Mouse (Mus musculus) hindbrain, postnatal 0 days (tissue): Measurements from ENCODE around the gene Mus81. TPM values are rescaled to one million over a fixed set of nuclear protein-coding genes. Genes with fewer than 3 reads are reported as not detected.
"Not testable (repeated sequence)": the region's sequence is repeated elsewhere in the genome, so short reads cannot be mapped to it uniquely, and the experiment has no call there.

Experiments used
- ATAC-seq: fragments of 200-750 bp; cut with Nextera tagmentation; 2 replicates; pipeline ENCODE4 v1.8.0; 2017; ENCODE audit warnings: mild to moderate bottlenecking, moderate TSS enrichment, moderate library complexity
- DNase-seq: peaks from one replicate; pipeline ENCODE4 v3.0.0-alpha.2; 2015; ENCODE audit warnings: low spot score
- H3K27ac ChIP-seq: fragments of 300-500 bp; sonication (generic); 2 replicates; pipeline ENCODE4 v1.5.1; 2014; ENCODE audit warnings: mild to moderate bottlenecking
- H3K27me3 ChIP-seq: fragments of 300-500 bp; sonication (generic); 2 replicates; pipeline ENCODE4 v1.6.1; 2014; ENCODE audit warnings: low read length, mixed read lengths; ENCODE audit not compliant: insufficient read depth
- H3K36me3 ChIP-seq: fragments of 300-500 bp; sonication (generic); 2 replicates; pipeline ENCODE4 v1.6.1; 2014; ENCODE audit warnings: low read length, mixed read lengths; ENCODE audit not compliant: insufficient read depth
- H3K4me1 ChIP-seq: fragments of 300-500 bp; sonication (generic); 2 replicates; pipeline ENCODE4 v1.6.1; 2014; ENCODE audit warnings: antibody characterized with exemption, low read length, mixed read lengths; ENCODE audit not compliant: insufficient read depth
- H3K4me2 ChIP-seq: fragments of 300-500 bp; sonication (generic); 2 replicates; pipeline ENCODE4 v1.6.1; 2014; ENCODE audit warnings: low read depth, mild to moderate bottlenecking, low read length, moderate library complexity, mixed read lengths
- H3K4me3 ChIP-seq: fragments of 300-500 bp; sonication (generic); 2 replicates; pipeline ENCODE4 v1.5.1; 2014; ENCODE audit warnings: low read length
- H3K9ac ChIP-seq: fragments of 300-500 bp; sonication (generic); replicated peaks from 2 replicates; pipeline ENCODE4 v1.6.1; 2014; ENCODE audit warnings: mild to moderate bottlenecking, low read length, moderate library complexity, mixed read lengths
- H3K9me3 ChIP-seq: fragments of 300-500 bp; sonication (generic); 2 replicates; pipeline ENCODE4 v1.6.1; 2016; ENCODE audit warnings: low read length, mixed read lengths
- CTCF ChIP-seq: IDR thresholded peaks from 2 replicates; pipeline ENCODE4 v1.5.1; 2016; ENCODE audit warnings: antibody characterized with exemption, control low read depth, low read depth
- WGBS: fragments of 180-500 bp; shearing (Covaris S2); extraction: QIAGEN DNeasy Blood & Tissue Kit; methylation state at CpG from one replicate; pipeline ENCODE4 v1.1.7; 2014; 5-methylcytosine and 5-hydroxymethylcytosine counted together
- polyA plus RNA-seq: library from polyadenylated mRNA; unstranded; fragments of >200 nt; fragmentation: Nextera tagmentation; extraction: Ambion mirVana; gene quantifications from 2 replicates; pipeline ENCODE4 v1.2.1, GENCODE M21; 2015
- total RNA-seq: library from RNA; depleted of rRNA; stranded (reverse); fragments of >200 nt; gene quantifications from 2 replicates; pipeline ENCODE4 v1.2.3, GENCODE M21; 2014

Mus81 gene
- total and polyA plus RNA-seq, 2 experiments from 2014 or later = 27.4 to 58.8 TPM

DNA sequence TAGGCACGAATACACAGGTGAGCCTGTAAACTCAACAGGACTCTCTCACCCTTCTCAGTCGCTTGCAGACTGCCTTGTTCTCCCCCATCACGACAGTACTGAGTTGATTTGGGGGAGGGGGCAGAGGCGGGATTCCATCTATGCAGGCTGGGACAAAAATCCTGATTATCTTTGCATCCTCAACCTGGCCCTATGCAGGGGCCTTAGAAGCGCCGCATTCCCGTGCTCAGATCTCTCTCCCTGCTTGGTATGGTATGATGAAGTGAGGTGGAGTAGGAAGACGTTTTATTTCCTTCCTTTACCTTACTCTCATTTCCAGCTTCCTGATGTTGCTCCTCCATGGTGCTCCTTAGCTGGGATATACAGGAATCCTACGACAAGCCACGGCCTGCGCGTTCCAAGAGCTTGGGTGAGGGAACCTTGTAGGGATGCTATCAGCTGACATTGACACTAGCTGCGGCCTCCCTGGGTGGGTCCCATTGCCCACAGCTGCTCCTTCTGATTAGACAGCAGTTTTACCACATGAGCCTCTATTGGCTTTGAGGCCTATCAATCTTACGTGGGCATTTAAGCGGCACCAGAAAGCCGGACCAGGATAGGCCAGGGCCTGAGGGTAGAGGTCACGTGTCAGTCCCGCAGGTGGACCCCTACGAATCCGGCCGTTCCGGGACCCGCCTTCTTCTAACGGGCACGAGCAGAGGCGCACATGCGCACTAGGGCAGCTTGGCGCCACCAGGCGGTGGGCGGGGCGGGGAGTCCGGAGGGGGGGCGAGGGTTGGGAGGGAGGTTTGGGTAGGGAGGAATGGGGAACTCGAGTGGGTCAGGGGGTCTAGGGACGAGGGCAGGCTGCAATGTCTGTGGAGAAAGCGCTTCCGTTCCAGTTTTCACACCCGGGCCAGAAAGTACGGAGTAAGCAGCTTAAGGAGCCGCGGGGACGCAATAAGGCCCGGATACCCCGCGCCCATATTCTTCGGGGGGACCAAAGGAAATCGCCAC lies 22.1 kb upstream of the Mus81 start, which contains the start of gene Snx32:
Gene Snx32, minus strand, starts transcription at position 508 of the 996 bp plus-strand sequence.
- peak; percentile 52 for TF ChIP-seq CTCF
- ATAC-seq (peak; percentile 99), DNase-seq (peak; percentile 99)
- Histone ChIP-seq H3K27me3 (no peaks in the 10 kb centered on the region), H3K4me2 (peak within 1 kb of the TSS; percentile 80), H3K9ac (peak within 1 kb of the TSS; percentile 70), H3K9me3 (no peaks in the 10 kb centered on the region), H3K4me1 (peaks cover 16% of the 10 kb centered on the region), H3K27ac (peak within 1 kb of the TSS; percentile 82), H3K4me3 (peak within 1 kb of the TSS; percentile 53), H3K36me3 (no peaks in the 10 kb centered on the region)
- WGBS = 2% methylated on average over 47 of the region's 47 CpGs

GRCm38 (mm10) chr19:5503687-5504086 lies 15.5 kb upstream of the Mus81 start, which contains the start of gene 1700020D05Rik:
Gene 1700020D05Rik, minus strand, starts transcription at chr19:5503787.
- Histone ChIP-seq H3K27me3 (no peaks in the 10 kb centered on the region), H3K9me3 (no peaks in the 10 kb centered on the region), H3K4me2 (no peak within 1 kb of the TSS), H3K4me1 (no peaks in the 10 kb centered on the region), H3K9ac (no peak within 1 kb of the TSS), H3K27ac (no peak within 1 kb of the TSS), H3K4me3 (no peak within 1 kb of the TSS), H3K36me3 (no peaks in the 10 kb centered on the region)
- no peak for DNase-seq
- no peak for ATAC-seq
- TF ChIP-seq CTCF = no peak
- WGBS = 62% methylated on average over 17 of the region's 17 CpGs

- H3K9ac ChIP-seq = no peak overlapping the region
- H3K27ac ChIP-seq = no peak overlapping the region
- no peak for ATAC-seq
- WGBS = 91% methylated on average over 2 of the region's 2 CpGs
- peaks cover 23% of the 10 kb centered on the region for H3K36me3 ChIP-seq
- no peak overlapping the region for H3K4me3 ChIP-seq
- DNase-seq = no peak
- no peaks in the 10 kb centered on the region for H3K27me3 ChIP-seq
- no peak for TF ChIP-seq CTCF
- H3K9me3 ChIP-seq = no peaks in the 10 kb centered on the region
- no peaks in the 10 kb centered on the region for H3K4me1 ChIP-seq
- H3K4me2 ChIP-seq = no peak overlapping the region
Observed at GRCm38 (mm10) chr19:5500330-5500875, 12.2 kb upstream of the Mus81 start.

GRCm38 (mm10) chr19:5496052-5496370 lies 7.8 kb upstream of the Mus81 start:
- no peaks in the 10 kb centered on the region for H3K9me3 ChIP-seq
- no peak overlapping the region for H3K27ac ChIP-seq
- DNase-seq = no peak
- H3K4me2 ChIP-seq = no peak overlapping the region
- TF ChIP-seq CTCF = no peak
- H3K36me3 ChIP-seq = peaks cover 48% of the 10 kb centered on the region
- no peak overlapping the region for H3K9ac ChIP-seq
- H3K4me3 ChIP-seq = no peak overlapping the region
- peaks cover 4% of the 10 kb centered on the region; the same call in 1 of the 2 replicates for H3K4me1 ChIP-seq
- no peaks in the 10 kb centered on the region for H3K27me3 ChIP-seq
- no peak for ATAC-seq
- 82% methylated on average over 16 of the region's 16 CpGs for WGBS

DNA sequence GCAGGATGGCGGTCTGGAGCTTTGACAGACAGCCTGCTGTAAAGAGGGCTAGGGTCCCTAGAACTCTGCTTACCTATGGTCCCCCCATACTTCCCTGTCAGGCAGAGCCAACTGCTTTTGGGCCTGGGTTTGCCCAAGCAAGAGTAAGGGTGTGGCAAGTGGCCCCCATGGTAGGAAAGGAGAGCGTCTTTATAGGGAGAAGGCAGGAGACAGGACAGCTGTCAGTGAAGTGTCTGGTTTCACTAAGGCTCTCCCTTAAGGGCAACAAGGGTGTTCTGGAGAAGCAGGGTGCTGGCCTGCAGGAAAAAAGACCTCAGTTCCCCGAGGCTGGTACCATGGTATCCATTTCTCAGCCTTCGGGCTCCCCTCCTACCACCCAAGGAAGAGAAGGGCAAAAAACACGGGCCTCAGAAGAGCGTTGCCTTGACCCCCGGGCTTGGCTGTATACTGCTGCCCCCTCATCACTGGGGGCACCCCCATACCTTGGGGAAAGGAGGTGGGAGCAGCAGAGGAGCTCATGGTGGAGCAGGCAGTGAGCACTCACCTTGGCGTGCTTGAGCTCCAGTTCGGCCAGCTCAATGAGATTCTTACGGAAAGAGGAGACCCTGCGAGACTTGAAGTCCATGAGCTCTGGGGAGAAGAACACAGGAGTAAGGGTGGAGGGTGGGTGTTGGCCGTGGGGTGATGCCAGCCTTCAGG lies 7.3 kb upstream of the Mus81 start:
- no peak for DNase-seq
- Histone ChIP-seq H3K4me1 (peaks cover 4% of the 10 kb centered on the region; the same call in 1 of the 2 replicates), H3K4me3 (no peak overlapping the region), H3K27ac (no peak overlapping the region), H3K9ac (no peak overlapping the region), H3K27me3 (no peaks in the 10 kb centered on the region), H3K9me3 (no peaks in the 10 kb centered on the region), H3K4me2 (no peak overlapping the region), H3K36me3 (peaks cover 48% of the 10 kb centered on the region)
- no peak for ATAC-seq
- TF ChIP-seq CTCF = no peak
- WGBS = 84% methylated on average over 12 of the region's 12 CpGs

DNA sequence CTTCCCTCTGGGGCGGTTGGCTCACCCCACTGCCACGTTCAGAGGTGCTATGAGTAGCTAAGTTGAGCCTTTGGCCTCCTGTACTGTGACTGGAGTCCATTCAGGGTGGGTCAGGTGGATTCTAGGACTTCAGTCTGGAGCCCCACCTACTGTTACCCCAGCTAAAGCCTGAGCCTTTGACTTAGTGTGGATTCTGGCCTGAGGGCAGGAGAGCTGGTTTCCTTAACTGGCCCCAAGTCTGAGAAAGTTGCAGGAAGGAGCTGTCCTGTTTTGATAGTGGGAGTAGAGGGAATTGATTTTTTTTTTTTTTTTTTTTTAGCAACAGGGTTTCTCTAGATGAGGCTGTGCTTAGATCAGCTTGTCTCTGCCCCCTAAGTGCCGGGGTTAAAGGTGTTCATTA lies 6.1 kb upstream of the Mus81 start:
- Histone ChIP-seq H3K4me3 (no peak overlapping the region), H3K36me3 (peaks cover 48% of the 10 kb centered on the region), H3K4me2 (no peak overlapping the region), H3K9me3 (no peaks in the 10 kb centered on the region), H3K27ac (no peak overlapping the region), H3K4me1 (peaks cover 6% of the 10 kb centered on the region), H3K9ac (no peak overlapping the region), H3K27me3 (no peaks in the 10 kb centered on the region)
- no peak for TF ChIP-seq CTCF
- ATAC-seq (no peak), DNase-seq (no peak)
- WGBS = 89% methylated on average over 3 of the region's 3 CpGs

GRCm38 (mm10) chr19:5493301-5493721 lies 5.1 kb upstream of the Mus81 start:
- H3K36me3 ChIP-seq = peaks cover 48% of the 10 kb centered on the region

More at GRCm38 (mm10) chr19:5493301-5493721, 5.1 kb upstream of the Mus81 start:
- ATAC-seq, H3K9ac ChIP-seq, DNase-seq, H3K27ac ChIP-seq, H3K4me3 ChIP-seq, H3K4me2 ChIP-seq, H3K27me3 ChIP-seq, H3K4me1 ChIP-seq, H3K9me3 ChIP-seq: not testable (repeated sequence)
- 54% methylated on average over 9 of the region's 9 CpGs for WGBS
